Mouse (Mus musculus) testis, adult 2 months (tissue): ENCODE results near the gene Adam30.

ENCODE experiments used
- CTCF ChIP-seq: fragments of 200-500 bp; IDR thresholded peaks from 2 replicates; pipeline ENCODE4 v1.5.1; 2012; ENCODE audit warnings: low read depth, mild to moderate bottlenecking, inconsistent platforms, low read length, moderate library complexity; ENCODE audit not compliant: control insufficient read depth, insufficient read depth, insufficient replicate concordance
- POLR2A ChIP-seq: fragments of 200-500 bp; IDR thresholded peaks from 2 replicates; pipeline ENCODE4 v1.6.1; 2012; ENCODE audit warnings: low read depth, mild to moderate bottlenecking, inconsistent platforms, low read length, moderate library complexity; ENCODE audit not compliant: control insufficient read depth

DNA sequence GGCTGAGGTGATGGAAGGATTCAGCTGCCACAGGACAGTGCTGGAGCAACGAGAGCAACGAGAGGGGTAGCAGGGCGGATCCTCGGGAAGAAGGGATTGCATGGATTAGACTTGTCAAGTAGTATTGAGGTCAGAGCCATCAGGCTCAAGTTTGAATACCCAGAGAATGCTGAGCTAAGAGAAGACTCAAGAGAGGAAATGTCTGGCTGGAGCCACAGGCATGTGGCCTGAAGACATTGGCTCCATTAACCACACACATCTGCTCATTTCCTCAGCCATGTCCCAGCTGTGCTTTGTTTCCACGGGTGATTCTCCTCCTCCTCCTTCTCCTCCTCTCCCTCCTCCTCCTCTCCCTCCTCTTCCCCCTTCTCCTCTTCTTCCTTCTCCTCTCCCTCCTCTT, 39.3 kb downstream of the Adam30 start:
- no peak for TF ChIP-seq CTCF
- no peak for TF ChIP-seq POLR2A
